Mouse (Mus musculus) kidney, embryonic 15.5 days (tissue): ENCODE measurements around the gene Nr4a2. TPM values are rescaled to one million over a fixed set of nuclear protein-coding genes. Genes with fewer than 3 reads are reported as not detected.

Experiments
- ATAC-seq: fragments of 200-750 bp; cut with Nextera tagmentation; replicated peaks from 2 replicates; pipeline ENCODE4 v1.8.0; 2017; ENCODE audit warnings: moderate TSS enrichment; ENCODE audit not compliant: low FRiP score
- H3K27ac ChIP-seq: fragments of 300-500 bp; sonication (generic); 2 replicates; pipeline ENCODE4 v1.5.1; 2015; ENCODE audit warnings: mild to moderate bottlenecking, inconsistent platforms
- H3K27me3 ChIP-seq: fragments of 300-500 bp; sonication (generic); 2 replicates; pipeline ENCODE4 v1.6.1; 2015; ENCODE audit warnings: inconsistent platforms
- H3K36me3 ChIP-seq: fragments of 300-500 bp; sonication (generic); 2 replicates; pipeline ENCODE4 v1.6.1; 2015; ENCODE audit warnings: inconsistent platforms
- H3K4me1 ChIP-seq: fragments of 300-500 bp; sonication (generic); 2 replicates; pipeline ENCODE4 v1.6.1; 2015; ENCODE audit warnings: inconsistent platforms
- H3K4me2 ChIP-seq: fragments of 300-500 bp; sonication (generic); 2 replicates; pipeline ENCODE4 v1.6.1; 2015; ENCODE audit warnings: moderate library complexity, mild to moderate bottlenecking, inconsistent platforms
- H3K4me3 ChIP-seq: fragments of 300-500 bp; sonication (generic); replicated peaks from 2 replicates; pipeline ENCODE4 v1.5.1; 2015; ENCODE audit warnings: mild to moderate bottlenecking, inconsistent platforms
- H3K9ac ChIP-seq: fragments of 300-500 bp; sonication (generic); 2 replicates; pipeline ENCODE4 v1.6.1; 2015; ENCODE audit warnings: mild to moderate bottlenecking, inconsistent platforms
- H3K9me3 ChIP-seq: fragments of 300-500 bp; sonication (generic); replicated peaks from 2 replicates; pipeline ENCODE4 v1.6.1; 2016; ENCODE audit warnings: inconsistent platforms
- WGBS: fragments of 180-500 bp; shearing (Covaris S2); methylation state at CpG from one replicate; pipeline ENCODE4 v1.1.7; 2015; ENCODE audit warnings: mixed read lengths; 5-methylcytosine and 5-hydroxymethylcytosine counted together
- polyA plus RNA-seq: library from polyadenylated mRNA; unstranded; fragments of >200 nt; fragmentation: Nextera tagmentation; extraction: Ambion mirVana; gene quantifications from 2 replicates; pipeline ENCODE4 v1.2.1, GENCODE M21; 2015

Gene Nr4a2
- 4.2 and 4.6 TPM in 2 replicates for polyA plus RNA-seq

DNA sequence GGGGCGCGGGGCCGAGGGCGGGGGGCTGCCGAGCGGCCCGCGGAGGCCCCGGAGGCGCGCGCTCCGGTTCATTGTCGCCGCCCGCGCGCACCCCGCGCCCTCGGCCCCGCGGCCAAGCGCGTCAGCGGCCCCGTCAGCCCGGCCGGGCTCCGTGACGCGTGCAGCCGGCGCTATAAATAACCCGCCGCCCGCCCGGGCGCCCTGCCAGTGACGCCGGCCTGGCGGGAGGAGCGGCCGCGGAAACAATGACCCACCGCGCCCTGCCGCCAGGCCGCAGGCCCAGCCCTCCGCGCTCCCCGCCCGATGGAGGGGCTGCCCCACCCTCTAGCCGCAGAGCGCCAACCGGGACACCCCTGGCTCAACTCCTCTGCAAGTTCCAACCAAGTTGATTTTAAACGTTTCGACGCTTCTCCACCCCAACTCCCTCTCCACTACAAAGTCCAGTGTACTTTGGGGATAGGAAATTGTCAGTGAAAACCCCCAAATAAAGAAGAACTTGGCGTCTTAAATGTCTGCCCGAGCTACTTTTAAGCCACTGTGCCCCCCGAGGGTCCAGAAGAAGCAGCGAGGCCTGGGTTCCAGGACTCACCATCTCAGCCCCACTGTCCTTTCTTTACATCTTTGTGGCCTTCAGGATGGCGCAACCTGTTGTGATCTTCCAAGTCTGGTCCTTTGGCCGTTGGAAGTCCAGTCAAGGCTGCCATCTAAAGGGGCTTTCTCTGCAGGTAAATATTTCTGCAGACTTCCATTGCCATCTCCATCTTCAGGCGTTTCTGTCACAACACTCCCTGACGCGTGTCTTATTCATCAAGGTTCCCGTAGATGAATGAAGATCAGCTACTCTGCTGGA lies at the start of gene Nr4a2:
Gene Nr4a2 (minus strand): TSS at position 13 of the 850 bp plus-strand sequence.
- Histone ChIP-seq H3K4me3 (peak within 1 kb of the TSS; percentile 89), H3K9ac (peak within 1 kb of the TSS; percentile 93), H3K4me1 (peaks cover 7% of the 10 kb centered on the region), H3K4me2 (peak within 1 kb of the TSS; percentile 78), H3K36me3 (no peaks in the 10 kb centered on the region), H3K27me3 (peaks cover 12% of the 10 kb centered on the region), H3K9me3 (no peaks in the 10 kb centered on the region), H3K27ac (peak within 1 kb of the TSS; percentile 90)
- ATAC-seq, result peak; percentile 96
- WGBS, result 10% methylated on average over 53 of the region's 69 CpGs

DNA sequence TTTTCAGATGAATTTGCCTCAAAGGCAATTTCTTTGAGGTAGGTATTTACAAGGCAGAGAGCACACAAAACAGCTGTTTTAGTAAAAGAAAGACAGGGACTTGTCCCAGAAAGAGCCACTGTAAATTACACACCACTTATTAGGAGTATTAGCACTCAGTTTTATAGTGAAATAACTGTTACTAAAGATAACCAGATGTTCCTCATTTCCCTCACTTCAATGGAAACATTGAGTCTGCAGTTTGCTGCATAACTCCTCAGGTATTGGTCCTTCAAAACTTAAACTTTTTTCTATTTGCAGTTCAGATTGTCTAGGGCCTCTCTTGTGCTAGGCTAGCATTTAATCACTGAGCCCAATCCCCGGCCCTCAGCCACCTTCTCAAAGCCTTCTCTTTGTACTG lies 41.6 kb upstream of the Nr4a2 start:
- Histone ChIP-seq H3K4me2 (no peak overlapping the region), H3K27me3 (no peaks in the 10 kb centered on the region), H3K36me3 (no peaks in the 10 kb centered on the region), H3K27ac (no peak overlapping the region), H3K4me1 (no peaks in the 10 kb centered on the region), H3K4me3 (no peak overlapping the region), H3K9ac (no peak overlapping the region), H3K9me3 (no peaks in the 10 kb centered on the region)
- ATAC-seq, result no peak
- WGBS, result 82% methylated on average over 1 of the region's 1 CpGs

DNA sequence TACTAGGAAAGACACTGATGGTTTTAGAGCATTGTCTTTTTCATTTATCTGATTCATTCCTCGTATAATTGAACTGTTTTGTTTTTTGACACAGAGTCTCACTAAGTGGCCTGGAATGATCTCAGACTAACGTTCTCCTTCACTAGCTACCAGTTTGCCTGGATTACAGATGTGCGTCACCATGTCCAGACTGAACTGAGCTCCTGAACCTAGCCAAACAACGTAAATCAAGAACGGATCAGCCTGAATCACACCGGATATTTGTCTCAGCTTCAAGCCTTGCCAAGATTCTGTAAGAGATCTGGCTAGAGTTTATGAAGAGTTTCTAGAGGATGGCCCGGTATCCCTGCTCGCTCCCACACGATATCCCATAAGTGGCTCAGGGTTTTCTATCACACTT lies 33.0 kb upstream of the Nr4a2 start:
- Histone ChIP-seq H3K4me1 (no peaks in the 10 kb centered on the region), H3K9ac (no peak overlapping the region), H3K27me3 (no peaks in the 10 kb centered on the region), H3K4me3 (no peak overlapping the region), H3K4me2 (no peak overlapping the region), H3K27ac (no peak overlapping the region), H3K9me3 (no peaks in the 10 kb centered on the region), H3K36me3 (no peaks in the 10 kb centered on the region)
- 48% methylated on average over 9 of the region's 9 CpGs for WGBS
- ATAC-seq, result no peak

DNA sequence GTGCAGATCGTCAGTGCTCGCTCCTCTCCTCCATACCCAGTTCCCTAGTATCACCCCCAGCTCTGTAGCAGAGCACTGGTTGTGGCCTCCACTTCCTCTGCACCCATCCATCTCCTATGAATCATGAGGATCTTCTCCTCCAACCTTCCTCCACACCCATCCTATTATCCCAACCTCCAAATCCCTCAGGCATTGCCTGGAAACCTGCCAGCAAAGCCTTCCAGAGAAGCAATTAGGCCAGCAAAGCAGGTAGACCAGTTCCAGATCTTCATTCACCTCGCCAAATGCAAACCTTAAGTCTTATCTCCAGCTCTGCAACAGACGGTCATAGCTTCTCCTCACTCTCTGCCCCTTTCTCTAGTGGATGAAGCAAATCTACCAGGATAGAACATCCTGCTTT lies 26.0 kb upstream of the Nr4a2 start:
- Histone ChIP-seq H3K4me1 (no peaks in the 10 kb centered on the region), H3K9me3 (no peaks in the 10 kb centered on the region), H3K4me3 (no peak overlapping the region), H3K36me3 (no peaks in the 10 kb centered on the region), H3K4me2 (no peak overlapping the region), H3K27ac (no peak overlapping the region), H3K9ac (no peak overlapping the region), H3K27me3 (no peaks in the 10 kb centered on the region)
- 85% methylated on average over 4 of the region's 4 CpGs for WGBS
- ATAC-seq, result no peak

DNA sequence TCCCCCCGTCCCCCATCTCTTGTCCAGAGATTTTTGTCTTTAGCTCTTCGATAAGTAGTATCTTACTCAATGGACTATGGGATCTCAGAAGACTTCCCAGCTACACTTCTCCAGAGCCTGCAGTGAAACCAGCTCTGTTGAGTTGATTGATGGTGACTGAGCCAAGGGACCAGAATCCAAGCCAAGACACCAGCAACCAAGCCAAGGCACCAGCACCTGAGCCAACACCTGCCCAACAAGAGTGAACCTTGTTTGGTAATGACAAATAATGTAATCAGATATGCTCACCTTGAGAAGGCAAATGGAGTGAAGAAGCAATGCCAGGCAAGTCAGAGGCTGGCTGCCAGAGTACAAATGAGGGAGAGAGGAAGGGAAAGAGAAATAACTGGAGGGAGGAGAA lies 24.4 kb upstream of the Nr4a2 start:
- Histone ChIP-seq H3K9ac (no peak overlapping the region), H3K4me1 (no peaks in the 10 kb centered on the region), H3K27me3 (no peaks in the 10 kb centered on the region), H3K9me3 (no peaks in the 10 kb centered on the region), H3K4me2 (no peak overlapping the region), H3K4me3 (no peak overlapping the region), H3K27ac (no peak overlapping the region), H3K36me3 (no peaks in the 10 kb centered on the region)
- 89% methylated on average over 2 of the region's 2 CpGs for WGBS
- no peak for ATAC-seq

DNA sequence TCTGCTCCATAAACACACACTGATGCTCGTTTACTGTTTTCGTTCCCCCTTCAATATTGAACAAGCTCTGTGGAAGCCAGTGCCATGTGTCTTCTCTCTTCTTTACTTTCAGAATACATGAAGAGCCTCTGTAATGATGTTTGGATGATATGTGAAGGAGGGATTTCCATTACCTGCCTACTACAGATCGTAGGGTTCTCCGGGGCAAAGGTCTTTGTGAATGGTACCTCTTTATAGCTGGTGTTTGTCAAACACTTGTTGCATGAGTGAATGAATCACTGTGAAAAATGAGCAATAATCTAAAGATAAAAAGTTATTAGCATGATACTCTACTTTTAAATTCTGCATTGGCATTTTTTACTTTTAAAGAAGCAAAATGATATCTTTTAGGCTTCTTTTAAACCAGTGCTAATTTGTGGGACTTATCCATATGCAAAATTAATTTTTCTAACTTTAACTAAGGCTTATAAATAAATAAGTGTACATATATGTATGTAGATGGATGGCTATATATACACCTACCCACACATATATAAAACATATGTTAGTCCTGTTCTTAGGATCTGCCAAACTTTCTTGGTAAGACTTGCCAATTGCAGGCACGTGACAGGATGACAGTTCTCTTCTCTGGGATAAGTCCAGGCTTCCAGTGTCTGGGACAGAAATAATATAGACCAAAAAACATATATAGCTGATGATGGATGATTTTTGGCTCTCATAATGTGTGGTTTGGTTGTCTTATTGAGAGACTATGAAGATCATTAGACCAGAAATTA lies 22.0 kb upstream of the Nr4a2 start:
- no peak for ATAC-seq
- Histone ChIP-seq H3K4me2 (no peak overlapping the region), H3K9ac (no peak overlapping the region), H3K9me3 (no peaks in the 10 kb centered on the region), H3K36me3 (no peaks in the 10 kb centered on the region), H3K27me3 (no peaks in the 10 kb centered on the region), H3K4me3 (no peak overlapping the region), H3K4me1 (no peaks in the 10 kb centered on the region), H3K27ac (no peak overlapping the region)
- 87% methylated on average over 5 of the region's 5 CpGs for WGBS

DNA sequence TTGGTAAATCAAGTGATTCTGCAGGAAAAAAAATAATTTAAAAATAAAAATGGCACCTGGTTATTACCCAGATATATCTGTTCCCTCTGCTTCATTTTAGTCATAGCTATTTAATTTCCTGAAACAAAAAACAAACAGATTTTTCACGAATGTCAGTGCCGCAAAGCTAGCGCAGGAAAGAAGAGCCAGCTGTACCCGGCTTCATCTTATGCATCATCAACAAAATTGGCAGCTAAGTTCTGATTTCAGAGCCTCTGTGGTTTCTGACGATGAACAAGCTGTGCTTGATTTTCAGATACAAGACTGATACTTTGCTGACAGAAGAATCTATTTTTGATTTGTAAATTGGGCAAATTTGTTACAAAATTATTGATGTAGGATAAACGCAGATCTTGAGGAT lies 14.8 kb upstream of the Nr4a2 start:
- WGBS, result 88% methylated on average over 6 of the region's 6 CpGs

DNA sequence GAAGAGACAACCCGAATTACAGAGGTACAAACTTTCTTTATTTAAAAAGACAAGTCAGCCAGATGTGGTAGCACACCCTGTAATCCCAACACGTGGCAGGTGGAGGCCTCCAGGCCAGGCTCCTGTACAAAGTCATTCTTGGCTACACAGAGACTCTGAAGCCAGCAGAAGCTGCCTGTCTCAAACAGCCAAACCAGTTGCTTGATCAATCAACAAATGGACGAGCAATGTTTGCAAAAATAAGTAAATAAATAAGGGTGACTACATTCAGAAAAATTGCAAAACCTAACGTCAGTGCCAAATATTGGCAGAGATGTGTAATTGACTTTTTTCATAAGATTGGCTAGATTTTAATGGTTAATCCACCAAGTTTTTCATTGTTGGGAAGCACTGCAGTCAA lies 3.7 kb upstream of the Nr4a2 start:
- WGBS, result 67% methylated on average over 4 of the region's 4 CpGs
- H3K4me3 ChIP-seq, result no peak overlapping the region

More for the DNA sequence above, 14.8 kb upstream of the Nr4a2 start:
- no peak overlapping the region for H3K4me3 ChIP-seq
- no peaks in the 10 kb centered on the region for H3K36me3 ChIP-seq
- no peaks in the 10 kb centered on the region for H3K4me1 ChIP-seq
- no peaks in the 10 kb centered on the region for H3K9me3 ChIP-seq
- H3K4me2 ChIP-seq, result no peak overlapping the region
- H3K27ac ChIP-seq, result no peak overlapping the region
- no peak overlapping the region for H3K9ac ChIP-seq
- no peak for ATAC-seq
- no peaks in the 10 kb centered on the region for H3K27me3 ChIP-seq

DNA sequence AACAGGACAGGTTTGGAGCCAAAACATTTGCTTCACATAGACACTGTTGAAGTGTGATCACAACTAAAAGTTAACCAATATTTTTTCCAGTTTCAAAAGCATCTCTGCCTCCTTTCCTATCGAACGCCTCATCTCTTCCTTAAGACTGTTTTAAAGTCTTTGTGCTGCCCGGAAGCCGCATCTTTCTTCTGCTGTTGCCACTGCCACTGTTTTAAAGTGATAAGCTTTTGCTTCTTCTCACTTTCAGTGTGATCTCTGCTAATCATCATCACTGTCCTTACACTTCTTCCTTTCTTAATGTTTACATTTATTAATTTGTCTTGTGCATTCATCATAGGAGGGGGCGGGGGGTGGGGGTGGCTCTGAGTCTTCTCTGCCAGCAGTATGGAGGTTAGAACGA lies 2.1 kb upstream of the Nr4a2 start:
- ATAC-seq, result no peak
- Histone ChIP-seq H3K4me3 (no peak overlapping the region), H3K27ac (no peak overlapping the region), H3K9ac (no peak overlapping the region), H3K27me3 (peaks cover 12% of the 10 kb centered on the region), H3K4me1 (peaks cover 7% of the 10 kb centered on the region), H3K9me3 (no peaks in the 10 kb centered on the region), H3K36me3 (no peaks in the 10 kb centered on the region), H3K4me2 (no peak overlapping the region)
- 83% methylated on average over 6 of the region's 6 CpGs for WGBS

More for the DNA sequence above, 3.7 kb upstream of the Nr4a2 start:
- H3K36me3 ChIP-seq, result no peaks in the 10 kb centered on the region
- H3K4me1 ChIP-seq, result peaks cover 7% of the 10 kb centered on the region
- H3K9ac ChIP-seq, result no peak overlapping the region
- H3K27me3 ChIP-seq, result peaks cover 12% of the 10 kb centered on the region
- no peaks in the 10 kb centered on the region for H3K9me3 ChIP-seq
- no peak overlapping the region for H3K4me2 ChIP-seq
- no peak overlapping the region for H3K27ac ChIP-seq
- ATAC-seq, result no peak

DNA sequence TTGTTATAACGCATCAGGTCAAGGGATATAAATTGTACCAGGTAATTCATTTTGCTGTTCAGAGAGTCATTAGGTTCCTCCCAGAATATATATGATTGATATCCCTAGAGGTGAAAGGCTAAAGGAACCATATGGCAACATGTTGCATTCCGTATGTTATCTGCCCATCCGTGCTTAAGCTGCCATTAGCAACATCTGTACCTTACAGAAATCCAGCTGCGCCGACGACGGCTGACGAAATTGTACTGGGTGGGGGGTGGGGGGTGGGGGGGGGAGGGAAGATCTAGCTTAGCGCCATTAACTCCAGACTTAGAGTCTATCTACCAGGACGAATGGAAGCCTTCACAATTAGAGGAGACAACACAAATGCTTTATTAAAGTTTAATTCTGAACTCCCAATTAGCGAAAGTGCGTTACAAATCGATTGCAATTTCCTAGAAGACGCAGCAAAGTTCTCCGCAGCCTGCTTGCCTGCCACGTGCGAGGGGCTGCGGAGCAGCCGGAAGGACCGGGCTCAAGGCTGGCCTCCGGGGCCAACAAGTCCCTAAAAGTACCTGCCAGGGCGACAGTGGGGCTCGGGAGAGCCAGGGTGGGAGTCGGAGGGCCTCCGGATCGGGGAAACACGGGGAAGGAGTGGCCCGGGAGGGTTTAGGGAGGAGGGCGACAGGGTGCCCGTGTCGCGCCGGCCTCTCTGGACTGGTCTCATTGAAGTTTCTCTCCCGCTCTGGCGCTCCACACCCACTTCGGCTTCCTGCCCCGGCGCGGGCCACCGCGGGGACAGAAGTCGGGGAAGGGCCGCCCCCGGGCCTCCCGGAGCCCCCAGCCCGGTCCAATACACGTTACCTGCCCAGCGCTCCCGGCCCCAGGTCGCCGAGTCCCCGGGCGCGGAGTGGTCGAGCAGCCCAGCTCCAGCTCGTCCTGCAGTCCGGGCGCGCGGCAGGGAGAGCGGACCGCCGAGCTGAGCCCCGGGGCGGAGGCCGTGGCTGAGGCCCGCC lies 520 bp downstream of the Nr4a2 start:
- Histone ChIP-seq H3K9ac (peak overlapping the region; percentile 93), H3K36me3 (no peaks in the 10 kb centered on the region), H3K4me1 (peaks cover 7% of the 10 kb centered on the region), H3K27ac (peak overlapping the region; percentile 90), H3K4me2 (peak overlapping the region; percentile 78), H3K4me3 (peak overlapping the region; percentile 89), H3K9me3 (no peaks in the 10 kb centered on the region), H3K27me3 (peaks cover 12% of the 10 kb centered on the region)
- peak; percentile 91 for ATAC-seq
- WGBS, result under 1% methylated on average over 56 of the region's 67 CpGs

DNA sequence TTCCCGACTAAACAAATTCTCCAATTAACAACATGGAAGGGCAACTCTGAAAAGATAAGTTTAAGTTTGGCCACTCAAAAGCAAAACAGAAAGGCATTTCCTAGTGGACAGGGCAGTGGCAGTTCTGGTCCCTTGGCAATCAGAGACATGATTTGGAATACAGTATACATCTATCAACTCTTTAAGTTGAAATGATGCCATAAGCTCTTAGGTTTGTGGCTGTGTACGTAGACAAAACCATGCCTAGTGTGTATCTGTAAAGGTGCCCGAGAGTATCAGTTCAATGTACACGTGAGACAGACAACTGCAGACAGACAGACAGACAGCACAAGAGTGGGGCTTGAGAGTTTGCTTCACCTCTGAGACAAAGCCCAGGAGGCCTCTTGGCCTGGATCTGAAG lies 2.7 kb downstream of the Nr4a2 start:
- Histone ChIP-seq H3K4me3 (no peak overlapping the region), H3K4me2 (no peak overlapping the region), H3K9me3 (no peaks in the 10 kb centered on the region), H3K27ac (no peak overlapping the region), H3K27me3 (peaks cover 8% of the 10 kb centered on the region), H3K36me3 (no peaks in the 10 kb centered on the region), H3K9ac (no peak overlapping the region), H3K4me1 (peaks cover 14% of the 10 kb centered on the region)
- 91% methylated on average over 4 of the region's 4 CpGs for WGBS
- no peak for ATAC-seq
